Mouse (Mus musculus): ENCODE measurements around the gene Psmd14. TPM values are rescaled to one million over a fixed set of nuclear protein-coding genes. Genes with fewer than 3 reads are reported as not detected.

Gene Psmd14
- polyA plus RNA-seq, 1 experiment from 2014 or later, result 94.3 TPM

DNA sequence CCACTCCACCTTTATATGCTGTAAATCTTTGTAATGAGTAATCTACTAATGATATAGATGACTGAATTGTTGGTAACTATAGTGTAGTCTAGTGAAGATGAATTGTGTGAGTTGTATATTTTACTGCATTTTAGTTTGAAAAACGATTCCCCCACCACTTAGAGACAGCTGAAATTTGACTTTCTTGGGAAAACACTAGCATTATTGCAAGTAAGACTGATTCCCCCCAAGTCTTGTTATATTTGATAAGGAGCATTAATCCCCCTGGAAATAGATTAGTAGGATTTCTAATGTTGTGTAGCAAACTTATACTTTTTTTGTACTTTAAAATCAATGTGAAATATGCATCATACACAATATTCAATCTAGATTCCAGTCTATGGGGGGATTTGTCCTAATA lies 102.0 kb downstream of the Psmd14 start:
- Histone ChIP-seq H3K9ac (replicated peaks; ENCODE audit: low read depth) (no peak overlapping the region), H3K36me3 (ENCODE audit: insufficient read depth, low read length) (no peaks in the 10 kb centered on the region), H3K4me1 (ENCODE audit: insufficient read depth, low read depth, low read length) (peaks cover 14% of the 10 kb centered on the region), H3K27me3 (replicated peaks; ENCODE audit: insufficient read depth, low read length) (peaks cover 67% of the 10 kb centered on the region), H3K4me2 (replicated peaks; ENCODE audit: low read depth, low read length) (no peak overlapping the region), H3K27ac (ENCODE audit: low read length) (no peak overlapping the region), H3K9me3 (ENCODE audit: low read length) (no peaks in the 10 kb centered on the region), H3K4me3 (ENCODE audit: low read depth, low read length) (no peak overlapping the region)
- TF ChIP-seq EP300 (IDR thresholded peaks at IDR 0.05) (no peak), CTCF (IDR thresholded peaks at IDR 0.05) (no peak)
- no peak for DNase-seq (ENCODE audit: low spot score)
- 25% methylated on average over 1 of the region's 1 CpGs for WGBS
- no peak for ATAC-seq

DNA sequence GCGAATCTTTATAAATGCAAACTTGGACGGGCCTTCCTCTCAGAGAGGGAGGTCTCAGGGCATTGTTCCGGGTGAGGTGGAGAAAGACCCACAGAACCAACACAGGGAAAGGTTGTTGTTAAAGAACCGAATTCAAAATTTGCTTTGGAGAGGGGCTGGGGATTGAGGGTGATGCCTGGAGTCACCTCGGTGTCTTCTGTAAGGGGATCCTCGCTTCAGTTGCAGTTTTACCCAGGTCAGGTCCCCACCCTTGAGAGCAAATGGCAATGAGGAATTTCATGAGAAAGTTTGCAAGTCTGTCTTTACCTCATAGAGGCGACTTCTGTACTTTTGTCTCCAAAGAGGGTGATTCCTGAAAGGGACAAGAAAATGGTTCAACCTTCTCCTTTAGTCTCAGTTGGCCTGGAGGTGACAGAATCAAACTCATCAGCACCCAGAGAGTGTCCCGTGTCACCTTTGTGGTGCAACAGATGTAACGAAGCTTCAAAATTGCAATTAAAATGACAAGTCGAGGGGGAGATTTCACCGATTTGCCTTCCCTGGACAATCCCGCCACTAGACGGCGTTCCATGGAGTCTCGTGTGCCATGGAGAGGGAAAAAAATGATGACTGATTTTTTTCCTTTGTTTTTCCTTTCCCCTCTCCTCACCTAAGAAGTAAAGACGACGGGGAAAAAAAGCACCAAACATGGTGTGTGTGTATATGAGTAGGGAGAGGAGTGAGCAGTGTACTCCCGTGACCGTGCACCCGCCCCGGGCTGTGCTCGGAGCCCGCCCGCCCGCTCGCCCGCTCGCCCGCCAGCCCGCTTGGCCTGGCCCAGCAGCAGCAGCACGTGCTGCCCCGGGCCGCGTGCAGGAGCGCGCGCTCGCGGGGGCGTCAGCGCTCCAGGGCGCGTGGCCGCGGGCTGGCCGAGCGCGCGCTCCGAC lies 103.3 kb downstream of the Psmd14 start:
- Histone ChIP-seq H3K27ac (ENCODE audit: low read length) (no peak overlapping the region), H3K4me1 (ENCODE audit: insufficient read depth, low read depth, low read length) (peaks cover 14% of the 10 kb centered on the region), H3K27me3 (replicated peaks; ENCODE audit: insufficient read depth, low read length) (peaks cover 54% of the 10 kb centered on the region), H3K4me2 (replicated peaks; ENCODE audit: low read depth, low read length) (peak overlapping the region; percentile 66), H3K4me3 (ENCODE audit: low read depth, low read length) (peak overlapping the region; percentile 34), H3K36me3 (ENCODE audit: insufficient read depth, low read length) (no peaks in the 10 kb centered on the region), H3K9me3 (ENCODE audit: low read length) (no peaks in the 10 kb centered on the region), H3K9ac (replicated peaks; ENCODE audit: low read depth) (no peak overlapping the region)
- ATAC-seq (peak; percentile 29; the same call in 1 of the 2 replicates), DNase-seq (ENCODE audit: low spot score) (peak; percentile 44)
- WGBS, result 6% methylated on average over 27 of the region's 50 CpGs
- TF ChIP-seq EP300 (IDR thresholded peaks at IDR 0.05) (no peak), CTCF (IDR thresholded peaks at IDR 0.05) (peak; percentile 70)

DNA sequence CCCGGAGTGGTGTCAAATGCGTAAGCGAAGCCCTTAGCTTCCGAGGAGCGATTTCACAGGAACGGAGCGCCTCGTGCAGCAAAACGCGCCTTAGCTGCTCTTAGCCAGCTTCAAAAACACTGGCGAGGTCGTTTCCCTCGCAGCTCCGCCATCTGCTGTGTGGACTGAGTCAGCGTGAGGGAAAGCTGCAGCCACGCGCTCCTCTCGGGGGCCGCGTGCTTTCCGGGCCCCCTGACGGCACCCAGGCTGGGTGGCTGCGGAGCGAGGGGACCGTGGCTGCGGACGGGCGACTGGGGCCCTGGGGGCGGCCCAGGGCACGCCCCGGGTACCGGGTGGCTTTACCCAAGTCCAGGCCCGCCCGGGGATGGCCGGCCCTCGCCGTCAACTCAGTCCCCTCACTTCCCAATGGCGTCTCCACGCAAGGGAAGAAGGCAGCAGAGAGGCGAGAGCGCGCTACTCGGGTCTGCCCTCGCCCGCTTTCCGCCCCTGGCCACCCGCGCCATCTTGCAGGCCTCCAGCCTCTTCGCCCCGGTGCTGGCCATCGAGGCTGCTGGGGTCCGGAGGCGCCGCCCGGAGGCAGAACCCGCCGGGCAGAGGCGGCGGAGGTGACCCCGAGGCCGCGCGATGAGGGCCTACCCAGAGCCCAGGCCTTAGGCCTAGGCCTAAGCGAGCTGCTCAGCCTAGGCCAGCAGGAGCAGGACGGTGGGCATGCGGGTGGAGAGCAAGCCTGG lies 104.3 kb downstream of the Psmd14 start:
- Histone ChIP-seq H3K27ac (ENCODE audit: low read length) (no peak overlapping the region), H3K9me3 (ENCODE audit: low read length) (no peaks in the 10 kb centered on the region), H3K36me3 (ENCODE audit: insufficient read depth, low read length) (no peaks in the 10 kb centered on the region), H3K27me3 (replicated peaks; ENCODE audit: insufficient read depth, low read length) (peaks cover 45% of the 10 kb centered on the region), H3K4me1 (ENCODE audit: insufficient read depth, low read depth, low read length) (peaks cover 14% of the 10 kb centered on the region), H3K4me2 (replicated peaks; ENCODE audit: low read depth, low read length) (peak overlapping the region; percentile 66), H3K4me3 (ENCODE audit: low read depth, low read length) (peak overlapping the region; percentile 34), H3K9ac (replicated peaks; ENCODE audit: low read depth) (no peak overlapping the region)
- WGBS, result 13% methylated on average over 47 of the region's 66 CpGs
- no peak; the same call in 1 of the 2 replicates for TF ChIP-seq CTCF (IDR thresholded peaks at IDR 0.05)
- TF ChIP-seq EP300 (IDR thresholded peaks at IDR 0.05), result no peak
- peak; percentile 41 for DNase-seq (ENCODE audit: low spot score)
- peak; percentile 21 for ATAC-seq

DNA sequence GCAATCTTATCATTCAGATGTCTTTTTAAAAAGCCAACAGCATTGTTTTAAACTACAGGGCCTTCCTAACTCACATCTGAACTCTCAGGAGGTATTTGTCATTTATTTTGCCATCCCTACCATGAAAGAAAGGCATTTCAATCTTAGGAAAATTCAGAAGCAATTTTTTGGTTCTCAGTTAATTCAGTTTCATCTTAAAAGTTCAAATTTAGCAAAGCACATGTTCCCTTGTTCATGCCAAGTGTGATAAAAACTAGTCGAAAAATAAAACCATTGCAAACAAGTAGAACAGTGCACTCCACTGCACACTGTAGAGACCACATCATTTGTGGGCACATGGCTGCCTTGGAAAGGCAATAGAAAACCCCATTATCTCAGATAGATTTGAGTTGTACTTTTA lies 106.7 kb downstream of the Psmd14 start:
- no peaks in the 10 kb centered on the region for H3K36me3 ChIP-seq (ENCODE audit: insufficient read depth, low read length)
- ATAC-seq (no peak), DNase-seq (ENCODE audit: low spot score) (no peak)
- H3K4me3 ChIP-seq (ENCODE audit: low read depth, low read length), result no peak overlapping the region
- no peaks in the 10 kb centered on the region for H3K9me3 ChIP-seq (ENCODE audit: low read length)
- no peak overlapping the region for H3K27ac ChIP-seq (ENCODE audit: low read length)
- TF ChIP-seq CTCF (IDR thresholded peaks at IDR 0.05) (no peak), EP300 (IDR thresholded peaks at IDR 0.05) (no peak)
- H3K9ac ChIP-seq (replicated peaks; ENCODE audit: low read depth), result no peak overlapping the region
- peaks cover 7% of the 10 kb centered on the region for H3K4me1 ChIP-seq (ENCODE audit: insufficient read depth, low read depth, low read length)
- whole genome bisulfite sequencing, result 83% methylated on average over 1 of the region's 1 CpGs
- H3K4me2 ChIP-seq (replicated peaks; ENCODE audit: low read depth, low read length), result no peak overlapping the region
- H3K27me3 ChIP-seq (replicated peaks; ENCODE audit: insufficient read depth, low read length), result peaks cover 23% of the 10 kb centered on the region

DNA sequence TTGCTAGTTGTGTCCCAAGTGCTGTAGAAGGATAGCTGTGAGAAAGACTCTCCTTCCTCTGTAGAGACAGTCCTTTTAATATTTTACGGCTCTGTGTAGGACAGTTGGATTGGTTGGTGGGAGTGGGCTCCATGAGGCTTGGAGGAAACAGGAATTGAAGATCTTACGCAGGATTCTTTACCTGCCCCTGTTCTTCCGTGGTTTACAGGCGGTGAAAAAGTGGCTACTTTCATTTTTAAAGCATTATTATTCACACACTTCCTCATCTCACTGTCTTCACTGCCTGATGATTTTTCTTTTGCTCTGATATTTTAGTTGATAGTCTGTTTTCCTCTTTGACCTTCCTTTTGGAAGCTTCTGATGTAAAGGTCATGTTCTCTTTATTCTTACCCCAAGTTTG lies 108.7 kb downstream of the Psmd14 start:
- Histone ChIP-seq H3K4me3 (ENCODE audit: low read depth, low read length) (no peak overlapping the region), H3K27me3 (replicated peaks; ENCODE audit: insufficient read depth, low read length) (peaks cover 8% of the 10 kb centered on the region), H3K36me3 (ENCODE audit: insufficient read depth, low read length) (no peaks in the 10 kb centered on the region), H3K4me2 (replicated peaks; ENCODE audit: low read depth, low read length) (no peak overlapping the region), H3K9me3 (ENCODE audit: low read length) (no peaks in the 10 kb centered on the region), H3K4me1 (ENCODE audit: insufficient read depth, low read depth, low read length) (peaks cover 7% of the 10 kb centered on the region), H3K27ac (ENCODE audit: low read length) (no peak overlapping the region), H3K9ac (replicated peaks; ENCODE audit: low read depth) (no peak overlapping the region)
- WGBS, result 70% methylated on average over 4 of the region's 4 CpGs
- no peak for ATAC-seq
- TF ChIP-seq CTCF (IDR thresholded peaks at IDR 0.05) (no peak), EP300 (IDR thresholded peaks at IDR 0.05) (no peak)
- no peak for DNase-seq (ENCODE audit: low spot score)

DNA sequence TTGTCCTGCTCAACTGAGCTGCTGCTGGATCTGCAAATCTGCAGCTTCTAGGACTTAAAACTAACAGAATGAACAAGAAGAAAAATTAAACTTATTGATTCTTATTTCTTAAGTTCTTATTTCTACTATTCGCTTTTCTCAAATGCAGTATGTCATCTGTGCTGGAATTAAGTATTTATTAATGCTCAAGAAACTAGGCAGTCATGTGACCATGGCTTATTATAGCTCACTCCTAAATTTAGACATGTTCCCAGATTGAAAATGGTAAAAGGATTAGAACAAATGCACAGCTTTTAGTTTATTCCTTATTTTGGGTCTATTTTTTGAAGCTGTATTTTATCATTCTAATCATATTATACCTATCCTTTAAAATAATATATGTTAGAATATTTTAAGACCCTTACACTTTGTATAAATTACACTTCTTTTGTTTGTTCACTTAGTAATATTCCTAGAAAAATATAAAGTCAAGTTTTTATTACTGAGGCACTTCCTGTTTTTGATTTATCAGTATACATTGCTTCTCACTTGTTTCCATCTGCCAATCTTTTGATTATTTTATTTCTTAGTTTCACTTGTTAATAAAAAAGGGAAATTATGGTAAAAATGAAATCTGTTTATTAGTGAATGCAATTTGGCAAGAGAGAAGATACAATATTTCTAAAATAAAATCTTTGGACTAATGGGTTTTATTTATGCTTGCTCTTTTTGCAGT lies 112.1 kb downstream of the Psmd14 start:
- H3K9ac ChIP-seq (replicated peaks; ENCODE audit: low read depth), result no peak overlapping the region
- no peak for TF ChIP-seq EP300 (IDR thresholded peaks at IDR 0.05)
- TF ChIP-seq CTCF (IDR thresholded peaks at IDR 0.05), result no peak
- 64% methylated on average over 1 of the region's 1 CpGs for WGBS
- H3K27ac ChIP-seq (ENCODE audit: low read length), result no peak overlapping the region
- H3K4me3 ChIP-seq (ENCODE audit: low read depth, low read length), result no peak overlapping the region
- H3K27me3 ChIP-seq (replicated peaks; ENCODE audit: insufficient read depth, low read length), result no peaks in the 10 kb centered on the region
- no peak for ATAC-seq
- H3K36me3 ChIP-seq (ENCODE audit: insufficient read depth, low read length), result no peaks in the 10 kb centered on the region
- H3K4me1 ChIP-seq (ENCODE audit: insufficient read depth, low read depth, low read length), result no peaks in the 10 kb centered on the region
- DNase-seq (ENCODE audit: low spot score), result no peak
- H3K9me3 ChIP-seq (ENCODE audit: low read length), result no peaks in the 10 kb centered on the region
- H3K4me2 ChIP-seq (replicated peaks; ENCODE audit: low read depth, low read length), result no peak overlapping the region

All from lung, postnatal 0 days (tissue).